Mouse (Mus musculus) right cerebral cortex, postnatal 10 days (tissue): ENCODE results near the gene Bcl2l13.

Source experiments
- DNase-seq, 2 experiments: peaks; one replicate each; pipeline ENCODE4 v3.0.0; 2021; ENCODE audit warnings: low spot score in 2 of 2

Bcl2l13 gene

DNA sequence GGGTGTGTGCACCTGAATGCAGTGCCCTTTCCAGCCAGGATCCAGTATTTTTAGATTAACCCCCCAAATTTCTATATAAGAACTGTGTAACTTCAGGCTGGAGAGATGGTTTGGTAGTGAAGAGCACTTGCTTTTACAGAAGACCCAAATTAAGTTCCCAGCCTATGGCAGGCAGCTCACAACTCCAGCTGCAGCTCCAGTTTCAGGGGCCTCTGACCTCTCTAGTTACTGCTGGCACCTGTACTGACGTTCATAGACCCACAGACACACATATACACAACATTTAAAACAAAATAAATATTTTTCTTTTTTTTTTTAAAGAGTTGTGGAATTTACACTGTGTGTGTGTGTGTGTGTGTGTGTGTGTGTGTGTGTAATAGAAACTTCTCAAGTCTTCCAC, 93.4 kb downstream of the Bcl2l13 start:
- DNase-seq, result no peak

DNA sequence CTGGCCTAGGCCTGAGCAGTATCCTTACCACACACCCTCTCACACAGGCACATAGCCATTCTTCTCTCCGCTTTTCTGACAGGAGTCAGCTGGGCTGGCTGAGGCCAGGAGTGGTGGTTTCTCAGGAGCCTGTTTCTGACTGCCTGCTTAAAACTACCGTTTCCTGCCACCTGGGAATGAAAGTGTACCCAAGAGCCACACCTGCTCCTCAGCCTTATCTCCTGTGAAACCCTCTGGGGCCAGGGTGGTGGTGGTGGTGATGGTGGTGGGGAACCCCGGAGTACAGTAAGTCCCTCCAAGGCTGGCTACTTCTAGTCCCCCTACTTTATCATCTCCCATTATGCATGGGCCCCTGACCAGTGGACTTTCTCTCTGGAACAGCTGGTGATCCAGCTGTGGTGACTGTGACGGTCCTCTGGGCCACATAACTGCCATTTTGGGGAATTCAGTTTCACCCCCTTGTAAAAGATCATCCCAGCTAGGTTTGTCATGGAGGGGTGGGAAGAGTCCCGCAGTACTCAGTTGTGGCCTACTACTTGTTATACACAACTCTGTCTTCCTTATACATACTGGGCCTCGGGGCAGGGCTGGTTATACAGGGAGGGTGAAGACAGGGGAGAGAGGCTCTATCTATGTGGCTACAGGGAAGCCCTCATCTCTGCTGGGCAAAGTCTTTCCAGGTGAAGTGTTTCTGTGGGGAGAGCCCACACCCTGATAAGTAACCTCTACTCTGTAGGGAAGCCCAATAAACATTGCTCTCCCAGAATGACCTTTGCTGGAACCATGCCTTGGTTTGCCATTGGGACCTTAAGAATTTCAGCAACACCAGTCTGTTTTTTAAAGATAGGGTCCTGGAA, 94.7 kb downstream of the Bcl2l13 start:
- no peak for DNase-seq

DNA sequence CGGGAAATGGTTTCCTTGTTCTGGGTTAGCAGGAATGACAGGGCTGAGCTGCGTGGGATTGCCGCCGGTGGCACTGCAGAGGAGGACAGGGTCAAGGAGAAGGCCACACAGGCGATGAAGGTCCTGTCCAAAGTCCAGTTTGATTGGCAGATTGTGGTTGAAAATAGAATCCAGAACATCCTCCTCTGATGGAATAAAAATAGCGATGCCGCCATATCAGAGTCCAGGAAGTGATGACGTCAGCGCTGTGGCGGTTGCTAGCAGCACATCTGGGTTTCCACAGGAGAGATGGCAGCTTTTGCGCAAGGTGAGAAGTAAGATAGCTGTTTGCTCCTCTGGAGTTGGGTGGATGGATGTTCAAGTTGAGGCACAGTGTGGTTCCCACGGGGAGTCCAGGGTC, 96.6 kb downstream of the Bcl2l13 start:
- DNase-seq, result no peak

DNA sequence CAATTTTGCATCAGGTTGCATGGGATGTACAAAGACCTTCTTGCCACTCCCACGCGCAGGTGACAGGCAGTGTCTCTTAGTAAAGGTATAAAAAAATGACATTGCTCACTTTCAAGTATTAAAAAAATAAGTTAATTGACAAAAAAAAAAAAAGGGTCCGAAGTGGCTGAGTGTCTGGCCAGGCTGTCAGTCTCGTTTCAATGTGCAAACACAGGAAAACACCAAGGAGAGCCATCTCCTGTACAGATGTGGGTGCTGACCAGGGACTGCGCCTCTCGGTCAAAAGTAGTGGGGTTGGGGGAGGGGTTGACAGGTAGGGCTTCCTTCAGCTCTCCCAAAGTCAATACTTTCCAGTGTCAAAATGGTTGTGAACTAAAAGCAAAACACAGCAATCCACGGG, 97.7 kb downstream of the Bcl2l13 start:
- DNase-seq, result no peak

DNA sequence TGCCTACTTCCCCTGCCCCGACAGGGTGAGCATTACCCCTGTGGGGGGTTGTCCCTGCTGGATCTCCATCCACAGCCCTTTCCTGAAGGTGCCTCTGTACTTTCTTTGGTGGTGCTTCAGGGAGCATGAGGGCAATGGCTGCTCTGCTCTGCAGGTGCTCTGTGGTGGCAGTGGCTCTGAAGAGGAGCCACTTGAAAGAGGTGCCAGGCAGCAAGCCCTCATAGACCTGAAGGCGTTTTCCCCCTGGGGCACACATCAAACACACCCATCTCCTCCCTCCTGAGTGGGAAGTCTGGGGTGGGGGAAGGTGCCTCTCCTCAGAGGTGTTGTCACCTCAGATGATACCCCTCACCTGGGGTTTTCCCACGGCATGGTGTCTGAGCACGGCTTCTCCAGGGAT, 98.2 kb downstream of the Bcl2l13 start:
- DNase-seq, result no peak

DNA sequence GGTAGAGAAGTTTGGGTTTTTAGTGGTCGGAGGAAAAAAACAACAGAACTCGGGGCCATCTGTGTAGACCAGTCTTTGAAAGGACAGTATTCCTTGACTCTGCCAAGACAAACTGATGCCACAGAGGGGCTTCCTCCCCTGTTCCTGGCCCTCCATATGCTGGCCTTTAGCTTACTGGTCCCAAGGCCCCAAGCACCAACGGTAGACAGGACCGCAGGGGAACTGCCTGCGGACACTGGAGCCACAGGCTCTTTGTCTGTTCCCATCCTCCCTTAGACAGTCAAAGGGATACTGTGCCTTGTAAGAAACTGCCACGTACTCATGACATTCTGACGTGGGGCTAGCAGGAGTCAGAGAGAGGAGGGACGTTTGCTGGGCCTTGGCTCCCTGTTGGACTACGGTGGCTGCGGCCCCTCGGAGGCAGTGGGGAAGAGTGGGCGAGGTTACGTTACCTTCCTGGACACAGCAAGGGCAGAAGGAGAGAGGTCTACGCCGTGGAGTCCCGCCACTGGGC, 101.1 kb downstream of the Bcl2l13 start:
- no peak for DNase-seq

DNA sequence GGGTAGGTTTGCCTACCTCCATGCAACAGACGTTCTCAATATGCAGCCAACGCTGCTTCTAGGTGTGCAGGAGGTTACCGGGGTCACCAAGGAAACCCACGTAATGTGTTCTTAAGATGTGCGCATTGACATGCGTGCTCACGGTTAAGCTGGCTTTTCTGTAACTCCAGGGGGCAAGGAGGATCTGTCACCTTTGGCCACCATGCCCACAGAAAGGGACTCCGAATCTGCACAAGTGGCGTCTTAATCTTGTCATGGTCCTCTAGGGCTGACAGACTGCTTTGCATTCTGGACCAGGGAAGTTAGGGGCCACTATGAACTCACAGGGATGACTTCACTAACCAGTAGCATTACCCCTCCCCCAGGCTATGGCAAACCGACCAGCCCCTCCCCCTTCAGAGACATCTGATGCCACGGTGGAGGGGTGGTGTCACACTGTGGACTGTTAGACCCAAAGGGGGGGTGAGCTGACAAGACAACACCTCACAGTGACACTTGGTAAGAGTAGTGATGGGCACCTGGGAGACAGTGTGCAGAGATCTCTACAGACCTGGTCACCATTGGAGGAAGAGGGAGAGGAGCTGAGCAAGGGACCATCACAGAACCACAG, 102.1 kb downstream of the Bcl2l13 start:
- no peak for DNase-seq

DNA sequence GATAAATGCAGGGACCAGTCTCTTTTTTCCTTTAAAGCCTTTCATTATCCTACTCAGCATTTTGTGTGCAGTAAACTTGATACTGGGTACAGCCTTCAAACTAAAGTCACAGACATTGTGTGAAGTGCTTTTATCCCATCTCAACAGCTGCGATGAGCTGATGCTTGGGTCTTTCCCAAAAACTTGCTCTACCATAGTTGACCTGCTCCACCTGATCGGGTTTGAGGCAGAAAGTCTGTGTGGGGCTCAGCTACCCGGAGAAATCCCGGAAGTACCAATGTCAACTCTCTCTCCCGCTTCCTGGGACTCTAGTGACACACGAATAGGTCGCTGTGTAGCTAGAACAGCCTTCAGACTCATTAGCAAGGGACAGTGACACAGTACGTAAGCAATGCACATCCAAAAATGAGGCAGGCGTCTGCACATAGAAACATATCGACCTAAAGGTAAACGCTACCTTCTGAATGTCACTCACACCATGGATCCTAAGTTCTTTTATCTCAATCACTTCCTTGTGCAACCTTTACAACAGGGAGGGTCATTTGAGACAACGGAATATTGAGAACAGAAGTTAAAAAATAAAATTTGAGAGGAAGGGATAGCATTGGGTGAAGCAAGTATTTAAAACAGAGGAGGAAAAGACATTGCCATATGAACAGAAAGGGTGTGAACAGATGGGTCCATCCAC, 102.9 kb downstream of the Bcl2l13 start:
- DNase-seq, result no peak

DNA sequence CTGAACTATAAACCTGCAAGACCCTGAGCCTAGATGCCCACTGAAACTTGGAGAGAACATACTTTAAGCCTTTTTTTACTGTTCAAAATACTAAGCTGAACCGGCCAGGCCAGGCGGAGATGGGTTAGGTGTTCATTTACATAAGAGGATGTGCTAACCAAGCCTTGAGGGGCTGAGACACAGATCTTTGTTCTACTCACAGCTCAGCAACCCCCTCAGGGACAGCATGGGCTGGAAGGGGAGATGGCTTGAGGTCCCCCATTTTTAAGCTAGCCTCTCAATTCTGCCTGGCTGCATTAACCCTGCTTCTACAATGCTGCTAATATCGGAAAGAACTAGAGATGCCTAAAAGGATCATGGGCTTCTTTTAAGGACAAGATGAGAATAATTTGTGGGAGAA, 103.8 kb downstream of the Bcl2l13 start:
- no peak for DNase-seq

DNA sequence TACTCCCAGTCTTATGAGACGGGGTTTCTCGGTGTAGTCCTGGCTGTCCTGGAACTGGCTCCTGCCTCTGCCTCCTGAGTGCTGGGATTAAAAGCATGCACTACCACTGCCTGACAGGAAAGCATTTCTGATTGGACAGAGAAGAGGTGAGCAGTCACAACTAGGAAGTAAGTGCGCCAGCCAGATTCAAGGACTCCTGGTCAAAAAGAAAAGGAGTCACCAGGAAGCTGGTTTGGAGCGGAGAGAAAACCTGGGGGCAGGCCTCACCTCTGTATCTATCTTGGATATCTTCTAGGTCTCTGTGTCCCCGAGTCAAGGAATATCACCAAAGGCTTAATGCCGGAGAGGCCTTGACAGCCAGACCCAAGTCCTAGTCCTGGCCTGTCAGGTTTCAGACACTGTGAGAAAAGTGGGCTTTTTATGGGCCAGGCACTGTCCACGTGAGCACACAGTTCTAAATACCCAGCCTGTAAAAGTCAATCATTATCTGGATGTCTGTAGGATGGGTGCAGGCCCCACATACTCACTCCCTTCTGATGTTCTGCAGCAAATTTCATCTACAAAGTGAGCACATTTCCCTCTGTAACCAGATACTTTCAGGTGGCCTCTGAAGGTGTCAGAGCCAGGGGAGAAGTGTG, 104.6 kb downstream of the Bcl2l13 start:
- DNase-seq, result no peak

DNA sequence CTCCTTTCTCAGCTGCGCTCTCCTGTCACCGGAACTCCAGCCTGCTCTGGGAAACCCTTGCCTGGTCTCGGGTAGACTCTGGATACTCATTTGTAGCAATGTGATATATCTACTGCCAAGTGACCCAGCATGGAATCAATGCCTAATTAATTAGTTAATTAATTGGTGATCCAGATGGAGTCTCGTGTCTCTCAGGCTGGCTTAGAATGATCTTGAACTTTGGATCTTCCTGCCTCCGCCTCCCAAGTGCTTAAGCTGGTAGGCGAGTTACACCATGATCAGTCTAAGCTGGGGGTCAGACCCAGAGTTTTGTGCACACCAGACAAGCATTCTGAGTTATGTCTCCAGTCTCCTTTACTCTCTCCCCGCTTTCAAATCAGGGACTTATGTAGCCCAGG, 105.1 kb downstream of the Bcl2l13 start:
- DNase-seq, result no peak

DNA sequence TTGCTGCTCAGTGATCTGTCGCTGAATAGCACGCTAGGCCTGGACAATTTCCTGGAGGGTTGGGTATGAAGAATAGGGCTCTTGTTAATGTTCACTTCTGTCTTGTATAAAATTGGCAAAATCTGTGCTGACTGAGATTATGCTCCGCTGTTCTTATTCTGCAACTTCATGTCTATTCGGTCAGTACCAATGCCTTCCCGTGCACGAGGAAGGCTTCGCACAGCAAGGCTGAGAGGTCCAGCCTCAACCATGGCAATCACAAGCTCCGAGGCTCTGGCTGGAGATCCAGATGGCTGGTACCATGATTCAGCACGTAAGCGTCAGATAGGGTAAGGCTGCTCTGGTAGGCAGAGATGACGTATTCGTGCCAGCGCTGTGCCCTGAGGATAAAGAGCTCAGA, 105.6 kb downstream of the Bcl2l13 start:
- no peak for DNase-seq
